Mouse (Mus musculus) embryonic facial prominence, embryonic 12.5 days (tissue): Measurements from ENCODE around the gene Arpc4. TPM values are rescaled to one million over a fixed set of nuclear protein-coding genes. Genes with fewer than 3 reads are reported as not detected.

Experiments used
- ATAC-seq: fragments of 200-750 bp; cut with Nextera tagmentation; 2 replicates; pipeline ENCODE4 v1.8.0; 2017; ENCODE audit not compliant: insufficient number of reproducible peaks, insufficient read depth, low FRiP score, low TSS enrichment
- H3K27ac ChIP-seq: fragments of 300-500 bp; sonication (generic); 2 replicates; pipeline ENCODE4 v1.5.1; 2016; ENCODE audit warnings: mild to moderate bottlenecking
- H3K27me3 ChIP-seq: fragments of 300-500 bp; sonication (generic); 2 replicates; pipeline ENCODE4 v1.6.1; 2016; ENCODE audit warnings: mild to moderate bottlenecking, moderate library complexity
- H3K36me3 ChIP-seq: fragments of 300-500 bp; sonication (generic); 2 replicates; pipeline ENCODE4 v1.6.1; 2016; ENCODE audit warnings: mild to moderate bottlenecking
- H3K4me1 ChIP-seq: fragments of 300-500 bp; sonication (generic); 2 replicates; pipeline ENCODE4 v1.6.1; 2016
- H3K4me2 ChIP-seq: fragments of 300-500 bp; sonication (generic); replicated peaks from 2 replicates; pipeline ENCODE4 v1.6.1; 2016; ENCODE audit warnings: mild to moderate bottlenecking, moderate library complexity
- H3K4me3 ChIP-seq: fragments of 300-500 bp; sonication (generic); 2 replicates; pipeline ENCODE4 v1.5.1; 2016; ENCODE audit warnings: mild to moderate bottlenecking
- H3K9ac ChIP-seq: fragments of 300-500 bp; sonication (generic); 2 replicates; pipeline ENCODE4 v1.6.1; 2016; ENCODE audit warnings: mild to moderate bottlenecking, moderate library complexity
- H3K9me3 ChIP-seq: fragments of 300-500 bp; sonication (generic); 2 replicates; pipeline ENCODE4 v1.6.1; 2016; ENCODE audit warnings: mild to moderate bottlenecking, moderate library complexity
- whole genome bisulfite sequencing: fragments of 180-500 bp; shearing (Covaris S2); methylation state at CpG from one replicate; pipeline ENCODE4 v1.1.7; 2016; 5-methylcytosine and 5-hydroxymethylcytosine counted together
- polyA plus RNA-seq: library from polyadenylated mRNA; unstranded; fragments of >200 nt; fragmentation: Nextera tagmentation; extraction: Ambion mirVana; gene quantifications from 2 replicates; pipeline ENCODE4 v1.2.1, GENCODE M21; 2016

The Arpc4 gene
- polyA plus RNA-seq, 1 experiment from 2014 or later = 364 TPM

GRCm38 (mm10) chr6:113367574-113367973 lies 10.3 kb upstream of the Arpc4 start:
- no peaks in the 10 kb centered on the region for H3K27me3 ChIP-seq
- H3K4me3 ChIP-seq = no peak overlapping the region
- H3K4me1 ChIP-seq = no peaks in the 10 kb centered on the region
- H3K36me3 ChIP-seq = peaks cover 53% of the 10 kb centered on the region
- no peak for ATAC-seq
- WGBS = 93% methylated on average over 1 of the region's 1 CpGs
- H3K9me3 ChIP-seq = no peaks in the 10 kb centered on the region
- no peak overlapping the region for H3K27ac ChIP-seq
- H3K9ac ChIP-seq = no peak overlapping the region
- H3K4me2 ChIP-seq = no peak overlapping the region

GRCm38 (mm10) chr6:113368124-113368523 lies 9.8 kb upstream of the Arpc4 start:
- no peaks in the 10 kb centered on the region for H3K27me3 ChIP-seq
- H3K9ac ChIP-seq = no peak overlapping the region
- WGBS = 74% methylated on average over 7 of the region's 7 CpGs
- H3K9me3 ChIP-seq = no peaks in the 10 kb centered on the region
- no peak overlapping the region for H3K27ac ChIP-seq
- H3K4me2 ChIP-seq = no peak overlapping the region
- no peak overlapping the region for H3K4me3 ChIP-seq
- no peaks in the 10 kb centered on the region for H3K4me1 ChIP-seq
- H3K36me3 ChIP-seq = peaks cover 55% of the 10 kb centered on the region
- no peak for ATAC-seq

GRCm38 (mm10) chr6:113368577-113368976 lies 9.3 kb upstream of the Arpc4 start:
- Histone ChIP-seq H3K9me3 (no peaks in the 10 kb centered on the region), H3K27ac (no peak overlapping the region), H3K36me3 (peaks cover 58% of the 10 kb centered on the region), H3K4me2 (no peak overlapping the region), H3K4me1 (no peaks in the 10 kb centered on the region), H3K4me3 (no peak overlapping the region), H3K9ac (no peak overlapping the region), H3K27me3 (no peaks in the 10 kb centered on the region)
- ATAC-seq = no peak
- 81% methylated on average over 5 of the region's 5 CpGs for WGBS

GRCm38 (mm10) chr6:113370194-113370929 lies 7.6 kb upstream of the Arpc4 start:
- 93% methylated on average over 20 of the region's 20 CpGs for WGBS
- peaks cover 74% of the 10 kb centered on the region for H3K36me3 ChIP-seq
- no peak overlapping the region for H3K4me2 ChIP-seq
- no peaks in the 10 kb centered on the region for H3K9me3 ChIP-seq
- no peak overlapping the region for H3K4me3 ChIP-seq
- no peaks in the 10 kb centered on the region for H3K4me1 ChIP-seq
- H3K9ac ChIP-seq = no peak overlapping the region
- H3K27me3 ChIP-seq = no peaks in the 10 kb centered on the region
- no peak overlapping the region for H3K27ac ChIP-seq
- ATAC-seq = no peak

GRCm38 (mm10) chr6:113373491-113373890 lies 4.4 kb upstream of the Arpc4 start:
- no peak overlapping the region for H3K27ac ChIP-seq
- peaks cover 4% of the 10 kb centered on the region; the same call in 1 of the 2 replicates for H3K4me1 ChIP-seq
- WGBS = 92% methylated on average over 4 of the region's 4 CpGs
- H3K9ac ChIP-seq = no peak overlapping the region
- no peak overlapping the region for H3K4me2 ChIP-seq
- no peak overlapping the region for H3K4me3 ChIP-seq
- peaks cover 67% of the 10 kb centered on the region for H3K36me3 ChIP-seq
- H3K27me3 ChIP-seq = no peaks in the 10 kb centered on the region
- ATAC-seq = no peak
- H3K9me3 ChIP-seq = no peaks in the 10 kb centered on the region

GRCm38 (mm10) chr6:113377172-113377495 lies 781 bp upstream of the Arpc4 start:
- no peaks in the 10 kb centered on the region for H3K9me3 ChIP-seq
- peak overlapping the region; percentile 94 for H3K9ac ChIP-seq
- H3K27ac ChIP-seq = peak overlapping the region; percentile 92
- H3K4me2 ChIP-seq = peak overlapping the region; percentile 85
- peaks cover 10% of the 10 kb centered on the region for H3K4me1 ChIP-seq
- H3K4me3 ChIP-seq = peak overlapping the region; percentile 95
- ATAC-seq = no peak
- peaks cover 52% of the 10 kb centered on the region for H3K36me3 ChIP-seq
- no peaks in the 10 kb centered on the region for H3K27me3 ChIP-seq
- WGBS = 10% methylated on average over 7 of the region's 7 CpGs

GRCm38 (mm10) chr6:113379246-113379645 lies 1.3 kb downstream of the Arpc4 start:
- Histone ChIP-seq H3K36me3 (peaks cover 54% of the 10 kb centered on the region), H3K9ac (no peak overlapping the region), H3K27me3 (no peaks in the 10 kb centered on the region), H3K4me1 (peaks cover 10% of the 10 kb centered on the region), H3K4me2 (peak overlapping the region; percentile 85), H3K9me3 (no peaks in the 10 kb centered on the region), H3K27ac (no peak overlapping the region), H3K4me3 (peak overlapping the region; percentile 95; the same call in 1 of the 2 replicates)
- ATAC-seq = no peak
- WGBS = 89% methylated on average over 6 of the region's 6 CpGs

GRCm38 (mm10) chr6:113380480-113380879 lies 2.6 kb downstream of the Arpc4 start:
- Histone ChIP-seq H3K36me3 (peaks cover 55% of the 10 kb centered on the region), H3K27ac (no peak overlapping the region), H3K9ac (no peak overlapping the region), H3K4me1 (peaks cover 10% of the 10 kb centered on the region), H3K9me3 (no peaks in the 10 kb centered on the region), H3K4me3 (no peak overlapping the region), H3K4me2 (no peak overlapping the region), H3K27me3 (no peaks in the 10 kb centered on the region)
- whole genome bisulfite sequencing = 93% methylated on average over 11 of the region's 11 CpGs
- ATAC-seq = no peak

- no peak overlapping the region for H3K27ac ChIP-seq
- WGBS = 90% methylated on average over 8 of the region's 8 CpGs
- H3K9ac ChIP-seq = no peak overlapping the region
- H3K9me3 ChIP-seq = no peaks in the 10 kb centered on the region
- no peak overlapping the region for H3K4me3 ChIP-seq
- peaks cover 1% of the 10 kb centered on the region for H3K4me1 ChIP-seq
- peaks cover 82% of the 10 kb centered on the region for H3K36me3 ChIP-seq
- no peak for ATAC-seq
- no peak overlapping the region for H3K4me2 ChIP-seq
- no peaks in the 10 kb centered on the region for H3K27me3 ChIP-seq
Measured at GRCm38 (mm10) chr6:113384351-113384927, 6.5 kb downstream of the Arpc4 start.

GRCm38 (mm10) chr6:113385160-113385714 lies 7.3 kb downstream of the Arpc4 start:
- no peak overlapping the region for H3K9ac ChIP-seq
- no peak overlapping the region for H3K4me3 ChIP-seq
- WGBS = 89% methylated on average over 11 of the region's 11 CpGs
- no peak for ATAC-seq
- no peaks in the 10 kb centered on the region for H3K9me3 ChIP-seq
- H3K4me2 ChIP-seq = no peak overlapping the region
- no peak overlapping the region for H3K27ac ChIP-seq
- H3K36me3 ChIP-seq = peaks cover 88% of the 10 kb centered on the region
- H3K4me1 ChIP-seq = peaks cover 4% of the 10 kb centered on the region; the same call in 1 of the 2 replicates
- no peaks in the 10 kb centered on the region for H3K27me3 ChIP-seq

- no peak overlapping the region for H3K4me2 ChIP-seq
- no peak for ATAC-seq
- H3K27ac ChIP-seq = no peak overlapping the region
- no peak overlapping the region for H3K9ac ChIP-seq
- H3K36me3 ChIP-seq = peaks cover 84% of the 10 kb centered on the region
- no peaks in the 10 kb centered on the region for H3K9me3 ChIP-seq
- no peaks in the 10 kb centered on the region for H3K27me3 ChIP-seq
- WGBS = 85% methylated on average over 3 of the region's 3 CpGs
- peaks cover 4% of the 10 kb centered on the region; the same call in 1 of the 2 replicates for H3K4me1 ChIP-seq
- no peak overlapping the region for H3K4me3 ChIP-seq
Measured at GRCm38 (mm10) chr6:113386025-113386424, 8.1 kb downstream of the Arpc4 start.

GRCm38 (mm10) chr6:113388960-113389359 lies 11.0 kb downstream of the Arpc4 start, which contains the start of gene Ttll3:
Ttll3 (plus strand) TSS chr6:113389260.
- peaks cover 60% of the 10 kb centered on the region for H3K36me3 ChIP-seq
- H3K4me3 ChIP-seq = no peak within 1 kb of the TSS
- no peak for ATAC-seq
- 67% methylated on average over 8 of the region's 8 CpGs for WGBS
- H3K9ac ChIP-seq = no peak within 1 kb of the TSS
- no peak within 1 kb of the TSS for H3K27ac ChIP-seq
- H3K4me2 ChIP-seq = no peak within 1 kb of the TSS
- no peaks in the 10 kb centered on the region for H3K27me3 ChIP-seq
- peaks cover 19% of the 10 kb centered on the region; the same call in 1 of the 2 replicates for H3K4me1 ChIP-seq
- H3K9me3 ChIP-seq = no peaks in the 10 kb centered on the region
